Mouse (Mus musculus) MEL (cell line): ENCODE measurements at regions not wholly inside any gene's neighbourhood (a gene's known extent, or its start where the extent isn't known, plus 50 kb on each side); places are given as distances from the start of the nearest gene placed in this dataset.

Experiments used
- CHD1 ChIP-seq: IDR thresholded peaks from 2 replicates; pipeline ENCODE4 v1.6.1; 2012; ENCODE audit warnings: low read depth, mild to moderate bottlenecking, inconsistent platforms, low read length, improper control_type of control experiment
- CTCF ChIP-seq, 3 experiments: IDR thresholded peaks in 2 of 3; conservative IDR thresholded peaks in 1 of 3; 2 replicates each; pipeline ENCODE4 v1.5.1; 2011 to 2012; ENCODE audit warnings: low read length in 3 of 3, low read depth in 2 of 3, mild to moderate bottlenecking in 2 of 3, improper control_type of control experiment in 1 of 3, inconsistent platforms in 1 of 3, mixed read lengths in 1 of 3, moderate library complexity in 1 of 3; ENCODE audit not compliant: control insufficient read depth in 1 of 3, insufficient read depth in 1 of 3, poor library complexity in 1 of 3, severe bottlenecking in 1 of 3
- ETS1 ChIP-seq: IDR thresholded peaks from 2 replicates; pipeline ENCODE4 v1.6.1; 2012; ENCODE audit warnings: low read depth, mild to moderate bottlenecking, inconsistent platforms, low read length, improper control_type of control experiment, moderate library complexity
- MYC ChIP-seq: IDR thresholded peaks from 2 replicates; pipeline ENCODE4 v1.6.1; 2011; ENCODE audit warnings: low read depth, mild to moderate bottlenecking, low read length, improper control_type of control experiment, moderate library complexity
- POLR2A ChIP-seq, 2 experiments: IDR thresholded peaks; 2 replicates each; pipeline ENCODE4 v1.6.1; 2011 to 2012; ENCODE audit warnings: low read length in 2 of 2, mild to moderate bottlenecking in 2 of 2, control low read depth in 1 of 2, improper control_type of control experiment in 1 of 2, low read depth in 1 of 2, moderate library complexity in 1 of 2; ENCODE audit not compliant: control insufficient read depth in 1 of 2, insufficient read depth in 1 of 2, poor library complexity in 1 of 2
- TBP ChIP-seq: IDR thresholded peaks from 2 replicates; pipeline ENCODE4 v1.8.0; 2011; ENCODE audit warnings: low read depth, low read length, improper control_type of control experiment
- ZKSCAN1 ChIP-seq: IDR thresholded peaks from 2 replicates; pipeline ENCODE4 v1.6.1; 2012; ENCODE audit warnings: low read depth, mild to moderate bottlenecking, inconsistent platforms, low read length, improper control_type of control experiment, moderate library complexity
- ZMIZ1 ChIP-seq: IDR thresholded peaks from 2 replicates; pipeline ENCODE4 v1.6.1; 2012; ENCODE audit warnings: low read depth, mild to moderate bottlenecking, inconsistent platforms, low read length, improper control_type of control experiment, moderate library complexity
- ZNF384 ChIP-seq: IDR thresholded peaks from 2 replicates; pipeline ENCODE4 v1.6.1; 2012; ENCODE audit warnings: low read depth, mild to moderate bottlenecking, inconsistent platforms, low read length, improper control_type of control experiment

GRCm38 (mm10) chr7:36605026-36605698 is 92.8 kb upstream of the Tshz3 start:
- TF ChIP-seq POLR2A (IDR thresholded peaks at IDR 0.05; ENCODE audit: control insufficient read depth in 1 of 2, insufficient read depth in 1 of 2, low read depth in 1 of 2, low read length in 2 of 2, poor library complexity in 1 of 2) (no peak), MYC (no peak), ZKSCAN1 (no peak), CTCF (IDR thresholded peaks at IDR 0.05 in 2 of 3, conservative IDR thresholded peaks at IDR 0.05 in 1 of 3; ENCODE audit: control insufficient read depth in 1 of 3, insufficient read depth in 1 of 3, low read depth in 2 of 3, low read length in 3 of 3, poor library complexity in 1 of 3, severe bottlenecking in 1 of 3) (no peak), ZMIZ1 (no peak), ETS1 (no peak), TBP (no peak), CHD1 (no peak), ZNF384 (no peak)
